Mouse (Mus musculus) heart, adult 9 months (tissue): ENCODE results near the gene Hoxb13.

Experiments used
- DNase-seq, 2 experiments: peaks; one replicate each; pipeline ENCODE4 v3.0.0; 2022; ENCODE audit warnings: low spot score in 2 of 2

The Hoxb13 gene

DNA sequence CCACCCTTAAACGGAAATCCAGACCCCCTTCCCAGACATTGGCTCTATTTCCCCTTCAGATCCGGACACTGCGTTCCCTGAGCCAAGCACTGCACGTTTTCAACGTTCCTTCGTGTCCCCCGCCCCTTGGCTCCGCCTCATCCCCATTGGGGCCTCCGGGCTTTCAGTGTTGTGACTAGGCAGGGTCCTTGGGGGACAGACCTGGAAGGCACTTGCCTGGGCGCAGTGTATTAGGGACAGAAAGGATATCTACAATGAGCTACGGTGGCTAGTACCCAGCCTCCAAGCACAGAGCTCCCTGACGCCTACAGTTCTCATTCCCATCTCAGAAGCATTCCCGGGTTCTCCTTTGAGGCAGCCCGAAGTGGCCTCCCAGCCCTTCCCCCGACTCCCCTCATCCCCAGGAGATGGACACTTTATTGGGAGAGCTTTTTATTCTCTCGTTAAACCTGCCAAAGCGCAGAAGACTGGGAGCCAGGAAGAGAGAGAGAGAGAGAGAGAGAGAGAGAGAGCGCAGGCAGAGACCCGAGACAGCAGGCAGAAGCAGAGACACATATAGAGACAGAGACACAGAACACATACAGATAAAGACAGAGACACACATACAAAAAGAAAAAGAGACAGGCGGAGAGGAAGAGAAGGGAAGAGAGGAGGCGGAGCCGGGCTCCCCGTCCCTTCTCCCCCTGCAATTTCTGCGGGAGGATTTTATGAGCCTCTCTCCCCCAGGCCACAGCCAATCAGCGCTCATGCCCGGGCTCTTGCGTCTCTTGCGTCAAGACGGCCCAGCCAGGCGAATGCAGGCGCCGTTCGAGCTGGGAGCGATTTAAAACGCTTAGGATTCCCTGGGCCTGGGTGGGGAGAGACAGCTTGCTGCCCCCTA, at the start of gene Hoxb13:
Gene Hoxb13, plus strand, starts transcription at position 796 of the 880 bp plus-strand sequence.
- no peak for DNase-seq

DNA sequence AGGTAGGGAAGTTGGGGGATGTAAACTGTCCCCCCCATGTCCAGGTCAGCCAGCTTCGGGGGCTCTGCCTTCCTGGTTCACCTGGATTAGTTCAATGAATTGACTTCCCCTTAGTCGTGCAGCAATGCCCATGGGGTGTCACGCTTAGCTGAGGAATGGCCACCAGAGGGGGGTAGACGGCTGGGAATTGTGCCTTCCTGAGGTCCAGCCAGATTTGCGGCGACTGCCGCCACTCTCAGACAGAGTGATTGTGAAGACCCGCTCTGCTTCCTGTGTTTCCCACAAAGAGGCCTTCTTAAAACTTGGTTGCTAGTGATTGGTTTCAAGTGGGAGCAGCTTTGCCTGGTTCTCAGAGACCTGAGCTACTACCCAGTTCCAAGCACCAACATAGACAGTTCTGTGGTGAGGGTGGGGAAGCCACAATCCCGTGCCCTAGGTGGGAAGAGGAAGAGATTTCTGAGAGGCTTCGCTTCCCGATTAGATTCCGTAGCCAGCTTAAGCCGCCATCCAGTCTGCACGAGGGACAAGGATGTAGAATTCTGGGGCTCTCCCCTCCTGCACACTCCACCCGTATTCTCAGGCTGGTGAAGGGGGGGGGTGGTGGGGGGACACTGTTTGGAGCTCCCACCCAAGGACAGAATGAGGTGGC, 48.4 kb upstream of the Hoxb13 start:
- DNase-seq: peak; percentile 25 to 40

DNA sequence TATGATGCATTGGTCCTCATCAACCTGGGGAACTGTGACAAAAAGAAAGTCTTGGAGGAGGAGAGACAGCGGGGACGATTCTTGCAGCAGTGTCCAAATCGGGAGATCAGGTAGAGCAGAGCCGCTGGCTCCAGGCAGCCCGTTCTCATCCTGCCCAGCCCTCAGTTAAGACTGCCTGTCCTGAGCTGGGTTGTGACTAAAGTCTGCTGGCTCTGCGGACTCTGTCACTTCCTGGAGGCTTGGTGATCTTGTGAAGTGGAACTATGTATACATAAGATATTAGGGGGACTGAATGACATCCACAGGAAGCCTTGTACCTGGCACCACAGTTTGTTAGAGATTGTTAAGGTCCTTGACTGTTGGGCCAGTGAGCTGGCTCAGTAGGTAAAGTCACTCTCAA, 46.6 kb upstream of the Hoxb13 start:
- no peak for DNase-seq

DNA sequence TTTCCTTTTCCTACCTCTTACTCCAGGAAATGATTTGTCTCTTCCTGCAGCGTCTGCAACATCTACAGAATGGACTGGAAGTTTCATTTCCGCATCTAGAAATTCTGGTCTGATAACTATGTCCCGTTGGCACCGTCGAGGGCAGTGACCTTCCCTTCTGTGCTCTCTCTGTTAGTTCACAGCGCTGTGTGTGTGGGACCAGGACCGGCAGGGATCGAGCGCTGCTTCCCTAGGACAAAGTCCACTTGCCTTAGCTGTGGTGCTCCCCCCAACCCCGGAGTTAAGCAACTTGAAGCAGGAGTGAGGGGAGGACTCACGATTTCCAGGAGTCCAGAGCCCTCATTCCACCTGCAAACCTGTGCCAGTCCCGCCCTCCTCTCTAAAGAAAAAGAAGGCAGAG, 29.3 kb upstream of the Hoxb13 start:
- no peak for DNase-seq

DNA sequence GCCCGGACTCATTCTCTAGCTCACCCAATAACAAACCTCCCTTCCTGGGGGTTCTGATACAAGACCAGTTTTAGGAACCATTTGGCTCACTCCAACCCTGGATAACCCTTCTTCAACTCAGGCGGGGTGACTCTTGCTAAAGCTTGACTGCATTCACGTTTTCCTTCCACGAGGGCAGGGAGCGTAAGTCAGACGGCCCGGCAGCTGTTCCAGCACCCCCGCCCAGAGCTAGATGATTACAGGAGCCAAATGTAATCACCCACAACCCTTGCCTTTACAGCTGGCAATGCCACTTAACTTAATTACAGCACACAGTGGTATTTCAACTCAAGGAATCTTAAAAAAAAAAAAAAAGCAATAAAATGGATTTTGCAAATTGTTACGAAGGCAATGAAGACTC, 26.0 kb upstream of the Hoxb13 start:
- no peak for DNase-seq

DNA sequence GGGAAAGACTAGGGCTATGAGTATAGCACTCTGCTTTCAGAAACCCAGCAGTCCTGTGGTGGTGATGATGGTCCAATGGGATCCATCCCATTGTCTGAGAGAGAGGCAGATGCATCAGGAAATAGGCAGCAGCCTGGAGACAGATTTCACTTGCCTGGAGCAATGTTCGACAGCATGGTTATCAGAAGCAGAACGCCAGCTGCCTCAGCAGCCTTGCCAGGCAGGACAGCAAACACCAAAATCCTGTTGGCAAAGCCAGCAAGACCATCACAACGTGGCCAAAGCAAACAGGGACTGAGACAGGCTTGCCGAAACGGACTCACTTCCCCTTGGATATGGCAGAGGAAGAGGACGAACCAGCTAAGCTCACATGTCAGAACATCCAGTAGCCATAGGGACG, 25.1 kb upstream of the Hoxb13 start:
- DNase-seq: no peak

DNA sequence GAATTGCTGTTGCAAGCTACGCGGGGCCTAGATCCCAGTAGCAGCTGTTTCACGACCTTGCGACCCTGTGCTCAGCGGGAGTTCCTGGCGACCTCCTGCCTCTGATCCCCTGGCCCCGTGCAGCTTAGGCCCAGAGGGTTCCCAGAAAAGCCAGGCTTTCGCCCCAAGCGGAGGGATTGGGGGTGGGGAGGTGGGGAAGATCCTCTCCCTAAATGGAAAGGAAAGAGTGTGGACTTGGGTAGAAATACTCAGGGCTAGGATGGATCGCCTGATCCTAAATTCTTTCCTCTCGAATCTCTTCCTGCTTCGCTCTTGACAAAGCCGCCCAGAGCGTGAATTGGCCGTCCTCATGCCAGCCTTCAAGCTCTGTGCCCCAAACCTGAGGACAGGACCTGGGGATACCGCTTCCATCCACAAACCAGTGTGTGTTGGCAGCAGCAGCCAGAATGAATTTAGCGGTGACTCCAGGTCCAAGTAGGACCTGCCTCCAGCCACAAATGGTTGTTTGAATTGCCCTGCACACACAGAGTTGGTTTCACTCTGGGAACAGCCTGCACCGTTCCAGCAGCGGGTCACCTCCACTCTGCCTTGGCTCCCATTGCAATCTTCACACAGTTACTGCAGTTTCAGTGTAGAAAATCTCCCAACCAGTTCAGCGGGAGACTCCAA, 23.3 kb upstream of the Hoxb13 start:
- no peak for DNase-seq

DNA sequence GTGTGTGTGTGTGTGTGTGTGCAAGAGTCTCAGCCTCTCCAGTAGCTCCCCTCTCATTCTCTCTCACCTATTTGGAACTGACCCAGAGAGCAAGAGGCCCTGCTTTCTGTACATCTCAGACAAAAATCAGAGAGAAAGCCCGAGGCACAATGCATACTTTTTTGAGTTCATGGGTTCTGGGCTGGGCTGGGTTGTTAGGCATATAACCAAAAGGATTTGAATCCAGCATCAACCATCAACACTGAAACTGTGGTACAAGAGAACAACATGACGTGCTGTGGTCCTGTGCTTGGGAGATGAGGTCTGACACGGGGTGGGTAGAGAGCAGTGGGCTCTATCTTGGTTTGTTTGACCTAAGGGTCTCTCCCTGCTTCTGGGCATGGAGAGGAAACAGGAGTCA, 22.5 kb upstream of the Hoxb13 start:
- DNase-seq: no peak

DNA sequence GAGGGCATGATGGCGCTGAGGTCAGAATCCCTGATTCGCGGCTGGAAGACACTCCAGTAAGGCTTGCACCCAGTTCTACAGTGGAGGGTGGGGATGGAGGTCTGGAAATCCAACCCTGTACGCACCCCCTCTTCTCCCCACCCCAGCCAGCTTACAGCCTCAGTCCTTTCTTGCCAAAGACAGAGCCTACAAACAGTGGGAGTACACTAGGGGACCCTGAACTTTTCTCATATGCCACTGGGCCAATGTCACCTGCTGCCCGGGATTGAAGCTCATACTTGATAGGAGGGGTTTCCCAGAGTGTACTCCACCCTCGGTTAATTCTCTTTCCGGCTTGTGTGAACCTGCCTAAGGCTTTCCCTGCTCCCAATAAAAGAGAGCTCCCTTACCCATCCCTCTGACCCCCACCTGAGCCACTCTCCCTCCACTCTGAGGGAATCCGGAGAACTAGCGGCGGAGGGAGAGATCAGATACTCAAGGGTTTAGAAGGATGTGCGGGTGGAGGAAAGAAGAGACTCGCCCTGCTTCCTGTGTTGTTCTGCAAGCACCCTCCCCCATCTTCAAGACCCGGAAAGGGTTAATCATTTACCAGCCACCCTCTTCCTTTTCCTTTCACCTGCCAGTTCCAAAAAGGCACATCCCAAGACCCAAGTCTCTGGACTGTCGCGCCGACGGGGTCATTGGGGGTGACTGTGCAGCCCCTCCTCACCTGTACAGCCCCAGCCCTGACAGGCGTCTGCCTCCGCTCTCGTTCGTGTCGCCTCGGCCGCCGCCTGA, 21.4 kb upstream of the Hoxb13 start:
- no peak for DNase-seq

DNA sequence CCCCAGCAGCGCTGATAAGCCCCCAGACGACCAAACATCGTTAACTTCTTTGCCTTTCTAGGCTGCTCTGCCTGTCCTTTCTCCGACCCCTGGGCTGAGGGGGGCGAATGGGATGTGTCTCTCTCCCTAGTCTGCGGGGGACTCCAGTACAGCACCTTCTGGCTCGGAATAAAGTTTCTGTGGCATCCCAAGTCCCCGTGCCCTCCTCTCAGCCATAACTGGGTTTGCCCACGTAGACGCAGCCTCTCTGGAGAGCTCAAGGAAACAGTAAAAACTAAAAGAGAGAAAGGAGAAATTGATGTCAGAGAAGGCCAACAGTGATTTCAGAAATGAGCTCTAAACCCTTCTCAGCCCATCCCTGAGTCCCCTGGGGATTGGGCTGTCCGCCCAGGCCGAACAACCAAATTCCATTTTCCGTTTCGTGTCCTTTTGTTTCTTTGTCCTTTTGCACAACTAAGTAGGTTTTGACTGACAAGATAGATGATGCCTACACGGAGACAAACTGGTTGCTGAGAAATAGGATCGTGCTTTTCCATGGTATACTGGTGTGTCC, 20.8 kb upstream of the Hoxb13 start:
- DNase-seq: no peak

DNA sequence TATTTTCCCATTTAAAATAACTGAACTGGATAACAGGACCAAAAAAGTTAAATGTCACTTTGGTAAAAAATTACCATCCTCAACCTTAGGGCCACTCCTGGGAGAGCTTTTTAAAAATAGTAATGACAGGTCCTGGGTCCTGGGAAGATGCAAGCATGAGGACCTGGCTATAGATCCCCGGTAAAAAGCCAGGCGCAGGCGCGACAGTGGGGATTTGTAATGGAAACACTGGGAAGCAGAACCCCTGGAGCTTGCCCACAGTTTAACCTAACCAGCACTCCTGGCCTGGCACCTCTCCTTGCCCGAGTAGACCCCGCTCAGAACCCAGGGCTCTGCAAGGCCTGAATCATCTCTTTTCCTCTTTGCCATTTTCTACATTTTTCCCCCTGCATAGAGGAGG, 19.2 kb upstream of the Hoxb13 start:
- DNase-seq: no peak

DNA sequence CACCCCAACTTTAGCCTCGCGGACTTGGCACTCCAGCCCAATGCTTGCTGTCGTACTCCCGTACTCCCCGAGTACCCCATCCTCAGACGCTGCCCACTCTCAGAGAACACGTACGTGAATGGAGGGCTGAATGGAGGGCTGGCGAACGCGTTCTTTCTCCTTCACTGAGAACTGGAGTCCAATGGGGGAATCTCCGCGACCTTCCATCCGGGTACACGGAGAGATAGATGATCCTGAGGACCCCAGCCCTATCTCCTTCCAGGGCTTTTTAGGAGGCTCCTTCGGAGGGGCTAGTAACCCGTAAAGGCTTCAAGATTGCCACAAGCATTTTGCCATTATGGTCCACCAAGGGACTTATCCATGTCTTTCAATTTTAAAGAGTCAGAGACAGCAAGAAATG, 18.6 kb upstream of the Hoxb13 start:
- DNase-seq: no peak

DNA sequence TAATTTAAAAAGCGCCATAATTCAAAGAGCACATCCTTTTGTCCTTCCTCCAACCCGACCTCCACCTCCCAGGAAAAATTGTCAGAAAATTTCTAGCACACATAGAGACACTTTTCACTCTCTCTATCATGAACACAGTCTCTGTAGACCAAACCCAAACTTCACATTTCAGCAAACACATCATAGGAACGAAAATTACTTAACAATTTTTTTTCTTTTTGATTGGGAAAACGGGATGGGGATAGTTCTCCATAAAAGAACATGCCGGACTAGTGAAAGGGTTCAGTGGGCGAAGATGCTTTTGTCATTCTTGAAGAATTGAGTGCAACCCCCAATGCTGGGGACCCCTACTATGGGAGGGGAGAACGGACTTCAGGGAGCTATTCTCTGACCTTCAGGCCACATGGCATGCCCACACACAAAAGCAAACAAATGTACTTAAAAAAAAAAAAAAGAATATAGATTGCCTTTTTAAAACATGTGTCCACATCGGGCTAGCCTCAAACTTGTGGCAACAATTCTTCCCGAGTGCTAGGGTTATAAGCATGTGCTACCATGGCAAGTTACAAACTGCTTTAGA, 18.1 kb upstream of the Hoxb13 start:
- no peak for DNase-seq

DNA sequence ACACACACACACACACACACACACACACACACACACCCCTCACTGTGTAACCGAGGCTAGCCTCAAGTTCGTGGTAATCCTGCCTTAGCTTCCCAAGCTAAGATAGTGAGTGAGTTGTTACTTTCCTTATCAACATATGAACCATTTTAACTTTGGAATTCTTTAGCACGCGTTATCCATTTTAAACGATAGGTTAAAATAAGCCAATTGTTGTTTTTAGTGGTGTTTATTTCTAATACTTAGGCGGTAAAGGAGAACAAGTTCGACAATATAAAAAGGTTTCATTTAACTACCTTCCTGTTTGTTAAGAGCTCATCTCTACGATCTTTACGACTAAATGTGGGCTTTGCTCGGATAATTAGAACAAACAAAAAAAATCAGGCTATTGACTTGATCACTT, 17.3 kb upstream of the Hoxb13 start:
- no peak for DNase-seq

DNA sequence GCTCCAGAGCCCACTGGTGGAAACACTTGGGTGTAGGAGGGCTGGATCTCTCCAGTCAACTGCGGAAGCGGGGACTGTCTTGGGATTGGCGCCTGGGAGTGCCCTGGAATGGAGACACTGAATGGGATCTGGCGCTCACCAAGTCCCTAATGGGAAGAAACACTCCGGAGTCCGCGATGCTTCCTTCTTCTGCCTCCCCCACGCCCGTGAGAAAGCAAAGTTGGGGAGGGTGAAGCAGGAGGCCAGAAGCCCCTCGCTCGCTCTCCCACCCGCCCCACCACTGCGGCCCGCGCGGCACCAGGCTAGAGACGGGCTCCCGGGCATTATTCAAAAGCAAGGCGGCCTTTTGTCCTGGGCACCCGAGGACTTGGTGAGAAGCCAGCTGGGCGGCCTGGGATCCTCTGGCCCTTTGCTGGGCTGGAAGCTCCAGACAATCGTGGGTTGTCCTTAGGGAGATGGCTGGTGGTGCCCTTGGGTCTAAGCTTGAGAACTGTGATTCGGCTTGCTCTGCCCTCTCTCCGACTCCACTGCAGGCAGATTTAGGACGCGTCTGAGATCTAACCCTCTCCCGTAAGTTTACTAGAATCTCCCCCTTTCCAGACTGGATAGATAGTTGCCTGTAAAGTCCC, 16.5 kb upstream of the Hoxb13 start:
- no peak for DNase-seq

DNA sequence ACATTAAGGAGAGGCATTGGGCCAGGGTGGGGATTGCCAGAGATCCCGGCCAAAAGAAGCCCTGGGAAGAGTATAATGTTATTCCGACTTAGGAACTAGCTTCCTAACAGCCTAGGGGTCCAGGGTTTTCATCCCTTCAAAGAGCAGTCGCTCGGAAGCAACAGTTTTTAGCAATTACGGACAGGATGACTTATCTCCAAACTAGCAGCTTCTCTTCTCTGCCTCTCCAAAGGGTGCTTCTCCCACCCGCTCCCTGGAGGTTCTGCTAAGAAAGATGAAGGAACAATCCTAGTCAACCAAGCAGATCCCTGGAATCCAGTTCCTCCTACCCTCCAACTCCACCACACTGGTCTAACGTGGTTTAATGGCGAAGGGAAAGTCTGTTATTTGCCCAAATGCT, 15.8 kb upstream of the Hoxb13 start:
- DNase-seq: no peak

DNA sequence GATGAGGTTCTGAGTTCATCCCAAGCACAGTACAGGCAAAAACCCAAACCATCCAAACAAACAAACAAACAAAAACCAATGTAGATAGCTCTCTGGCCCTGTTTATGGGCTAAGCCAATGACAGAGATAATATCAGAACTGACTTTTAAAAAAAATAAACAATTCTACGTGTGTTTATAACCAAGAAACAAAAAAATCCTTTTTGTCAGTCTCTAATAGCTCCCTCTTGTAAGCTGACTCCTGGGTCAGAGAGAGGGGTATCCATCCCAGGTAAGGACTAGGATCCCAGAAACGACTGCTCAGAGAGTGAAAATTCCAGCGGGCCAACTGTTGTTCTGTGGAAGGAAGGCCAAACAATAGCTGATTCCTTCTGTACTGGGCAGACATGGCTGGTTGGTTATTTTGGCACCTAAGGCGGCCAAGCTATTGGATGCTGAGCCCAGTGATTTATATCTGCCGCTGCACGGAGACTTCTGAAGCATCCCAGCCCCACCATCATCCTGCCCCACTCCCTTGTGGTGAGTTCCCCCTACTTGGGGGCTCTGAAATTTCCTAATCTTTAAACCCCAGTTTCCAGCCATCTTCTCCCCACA, 15.1 kb upstream of the Hoxb13 start:
- DNase-seq: no peak

DNA sequence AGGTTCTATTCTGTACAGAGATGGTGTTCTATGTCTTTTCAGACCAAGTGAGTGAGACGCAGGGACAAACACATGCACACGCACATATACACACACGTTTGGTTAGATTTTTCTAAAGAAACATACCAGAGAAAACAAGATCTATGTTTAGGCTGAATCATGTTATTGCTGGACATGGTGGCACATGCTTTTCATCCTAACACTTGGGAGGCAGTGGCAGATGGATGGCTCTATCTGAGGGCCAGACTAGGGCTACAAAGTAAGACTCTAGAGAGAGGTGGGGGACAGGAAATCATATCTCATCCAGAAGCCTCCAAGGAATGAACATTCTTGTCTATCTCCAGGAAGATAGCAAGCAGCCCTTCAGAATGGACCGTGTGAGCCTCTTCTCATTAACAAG, 13.1 kb upstream of the Hoxb13 start:
- no peak for DNase-seq

DNA sequence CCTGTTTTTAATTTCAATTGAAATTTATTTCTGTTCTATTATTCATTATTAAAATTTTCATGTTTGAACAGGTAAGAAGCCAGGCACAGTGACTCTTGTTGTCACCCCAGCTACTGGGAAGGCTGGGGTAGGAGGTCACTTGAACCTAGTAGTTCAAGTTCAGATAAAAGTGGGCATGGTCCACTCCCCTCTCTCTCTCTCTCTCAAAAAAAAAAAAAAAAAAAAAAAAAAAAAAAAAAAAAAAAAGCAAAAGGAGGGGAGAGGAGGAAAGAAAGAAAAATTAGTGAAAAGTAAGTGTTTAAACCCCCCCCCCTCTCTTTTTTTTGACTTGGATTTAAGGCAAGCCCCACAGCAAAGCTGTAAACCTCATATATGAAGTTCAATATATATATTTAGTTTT, 9.9 kb upstream of the Hoxb13 start:
- DNase-seq: no peak

DNA sequence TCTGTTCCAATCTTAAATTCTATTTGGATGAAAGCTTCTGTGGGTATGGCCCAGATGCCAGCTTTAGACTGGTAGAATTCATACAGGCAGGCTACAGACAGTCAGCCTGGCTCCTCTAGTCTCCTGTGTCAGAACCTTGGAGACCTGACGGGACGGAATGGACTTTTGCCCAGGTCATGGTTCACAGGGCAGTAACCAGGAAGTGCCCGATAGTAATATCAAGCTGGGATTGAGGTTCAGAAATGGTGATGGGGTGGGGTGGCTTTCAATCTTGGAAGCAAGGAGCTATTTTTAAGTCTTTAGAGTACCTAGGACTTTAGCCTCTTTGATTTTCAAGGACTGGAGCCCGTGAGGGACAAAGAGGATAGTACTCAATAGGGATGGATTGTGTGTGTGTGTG, 6.8 kb upstream of the Hoxb13 start:
- no peak for DNase-seq
